Mouse (Mus musculus): ENCODE results near the gene 1110004F10Rik. TPM values are rescaled to one million over a fixed set of nuclear protein-coding genes. Genes with fewer than 3 reads are reported as not detected.

1110004F10Rik gene
- polyA plus RNA-seq, 2 experiments, result 56.8 to 116 TPM

GRCm38 (mm10) chr7:116121202-116121601 is 82.0 kb downstream of the 1110004F10Rik start:
- WGBS (ENCODE audit: insufficient replicate concordance), result 70% methylated on average over 11 of the region's 11 CpGs
- Histone ChIP-seq H3K9me3 (ENCODE audit: control insufficient read depth, low read length) (no peaks in the 10 kb centered on the region), H3K9ac (replicated peaks) (no peak overlapping the region), H3K4me2 (ENCODE audit: low read depth) (no peak overlapping the region), H3K4me3 (ENCODE audit: insufficient read depth in 1 of 2, low read depth in 2 of 2, low read length in 2 of 2) (no peak overlapping the region), H3K27ac (no peak overlapping the region), H3K4me1 (replicated peaks; ENCODE audit: control insufficient read depth in 2 of 2, insufficient read depth in 2 of 2, low read length in 1 of 2) (no peaks in the 10 kb centered on the region; a peak in 1 of 4 replicates), H3K36me3 (replicated peaks; ENCODE audit: control insufficient read depth, insufficient read depth, low read depth) (no peaks in the 10 kb centered on the region), H3K27me3 (ENCODE audit: control insufficient read depth, insufficient read depth, low read length) (no peaks in the 10 kb centered on the region)
- no peak for TF ChIP-seq EP300 (IDR thresholded peaks at IDR 0.05; ENCODE audit: low read depth)
- no peak for TF ChIP-seq CTCF (IDR thresholded peaks at IDR 0.05; ENCODE audit: low read depth)
- DNase-seq (ENCODE audit: low read depth in 3 of 3, low spot score in 3 of 3) (no peak), ATAC-seq (ENCODE audit: insufficient read depth) (no peak)

- Histone ChIP-seq H3K9me3 (ENCODE audit: control insufficient read depth, low read length) (no peaks in the 10 kb centered on the region), H3K9ac (replicated peaks) (no peak overlapping the region), H3K4me2 (ENCODE audit: low read depth) (no peak overlapping the region), H3K4me3 (ENCODE audit: insufficient read depth in 1 of 2, low read depth in 2 of 2, low read length in 2 of 2) (no peak overlapping the region), H3K36me3 (replicated peaks; ENCODE audit: control insufficient read depth, insufficient read depth, low read depth) (no peaks in the 10 kb centered on the region), H3K4me1 (replicated peaks; ENCODE audit: control insufficient read depth in 2 of 2, insufficient read depth in 2 of 2, low read length in 1 of 2) (no peaks in the 10 kb centered on the region; a peak in 1 of 4 replicates), H3K27ac (no peak overlapping the region), H3K27me3 (ENCODE audit: control insufficient read depth, insufficient read depth, low read length) (no peaks in the 10 kb centered on the region)
- ATAC-seq (ENCODE audit: insufficient read depth) (no peak), DNase-seq (ENCODE audit: low read depth in 3 of 3, low spot score in 3 of 3) (no peak)
- TF ChIP-seq EP300 (IDR thresholded peaks at IDR 0.05; ENCODE audit: low read depth) (no peak), CTCF (IDR thresholded peaks at IDR 0.05; ENCODE audit: low read depth) (no peak)
- 70% methylated on average over 13 of the region's 13 CpGs for WGBS (ENCODE audit: insufficient replicate concordance)
Measured at GRCm38 (mm10) chr7:116122981-116123596, 83.9 kb downstream of the 1110004F10Rik start.

GRCm38 (mm10) chr7:116123597-116123985 is 84.4 kb downstream of the 1110004F10Rik start:
- Histone ChIP-seq H3K4me1 (replicated peaks; ENCODE audit: control insufficient read depth in 2 of 2, insufficient read depth in 2 of 2, low read length in 1 of 2) (no peaks in the 10 kb centered on the region; a peak in 1 of 4 replicates), H3K4me2 (ENCODE audit: low read depth) (no peak overlapping the region), H3K9me3 (ENCODE audit: control insufficient read depth, low read length) (no peaks in the 10 kb centered on the region), H3K27ac (no peak overlapping the region), H3K27me3 (ENCODE audit: control insufficient read depth, insufficient read depth, low read length) (no peaks in the 10 kb centered on the region), H3K9ac (replicated peaks) (no peak overlapping the region), H3K36me3 (replicated peaks; ENCODE audit: control insufficient read depth, insufficient read depth, low read depth) (no peaks in the 10 kb centered on the region), H3K4me3 (ENCODE audit: insufficient read depth in 1 of 2, low read depth in 2 of 2, low read length in 2 of 2) (no peak overlapping the region)
- DNase-seq (ENCODE audit: low read depth in 3 of 3, low spot score in 3 of 3) (no peak), ATAC-seq (ENCODE audit: insufficient read depth) (no peak)
- TF ChIP-seq EP300 (IDR thresholded peaks at IDR 0.05; ENCODE audit: low read depth) (no peak), CTCF (IDR thresholded peaks at IDR 0.05; ENCODE audit: low read depth) (no peak)
- WGBS (ENCODE audit: insufficient replicate concordance), result 70% methylated on average over 2 of the region's 2 CpGs

GRCm38 (mm10) chr7:116124057-116124456 is 84.9 kb downstream of the 1110004F10Rik start:
- H3K9ac ChIP-seq (replicated peaks), result no peak overlapping the region
- no peaks in the 10 kb centered on the region for H3K9me3 ChIP-seq (ENCODE audit: control insufficient read depth, low read length)
- H3K27me3 ChIP-seq (ENCODE audit: control insufficient read depth, insufficient read depth, low read length), result no peaks in the 10 kb centered on the region
- H3K4me2 ChIP-seq (ENCODE audit: low read depth), result no peak overlapping the region
- H3K4me3 ChIP-seq (ENCODE audit: insufficient read depth in 1 of 2, low read depth in 2 of 2, low read length in 2 of 2), result no peak overlapping the region
- no peak overlapping the region for H3K27ac ChIP-seq
- WGBS (ENCODE audit: insufficient replicate concordance), result 79% methylated on average over 12 of the region's 12 CpGs
- ATAC-seq (ENCODE audit: insufficient read depth) (no peak), DNase-seq (ENCODE audit: low read depth in 3 of 3, low spot score in 3 of 3) (no peak)
- H3K36me3 ChIP-seq (replicated peaks; ENCODE audit: control insufficient read depth, insufficient read depth, low read depth), result no peaks in the 10 kb centered on the region
- no peaks in the 10 kb centered on the region; a peak in 1 of 4 replicates for H3K4me1 ChIP-seq (replicated peaks; ENCODE audit: control insufficient read depth in 2 of 2, insufficient read depth in 2 of 2, low read length in 1 of 2)
- TF ChIP-seq CTCF (IDR thresholded peaks at IDR 0.05; ENCODE audit: low read depth), result no peak
- no peak for TF ChIP-seq EP300 (IDR thresholded peaks at IDR 0.05; ENCODE audit: low read depth)

- ATAC-seq (ENCODE audit: insufficient read depth) (no peak), DNase-seq (ENCODE audit: low read depth in 3 of 3, low spot score in 3 of 3) (no peak)
- H3K36me3 ChIP-seq (replicated peaks; ENCODE audit: control insufficient read depth, insufficient read depth, low read depth), result no peaks in the 10 kb centered on the region
- no peaks in the 10 kb centered on the region; a peak in 1 of 4 replicates for H3K4me1 ChIP-seq (replicated peaks; ENCODE audit: control insufficient read depth in 2 of 2, insufficient read depth in 2 of 2, low read length in 1 of 2)
- H3K27me3 ChIP-seq (ENCODE audit: control insufficient read depth, insufficient read depth, low read length), result no peaks in the 10 kb centered on the region
- H3K27ac ChIP-seq, result no peak overlapping the region
- 65% methylated on average over 7 of the region's 7 CpGs for WGBS (ENCODE audit: insufficient replicate concordance)
- no peaks in the 10 kb centered on the region for H3K9me3 ChIP-seq (ENCODE audit: control insufficient read depth, low read length)
- no peak overlapping the region for H3K9ac ChIP-seq (replicated peaks)
- TF ChIP-seq EP300 (IDR thresholded peaks at IDR 0.05; ENCODE audit: low read depth) (no peak), CTCF (IDR thresholded peaks at IDR 0.05; ENCODE audit: low read depth) (no peak)
- no peak overlapping the region for H3K4me3 ChIP-seq (ENCODE audit: insufficient read depth in 1 of 2, low read depth in 2 of 2, low read length in 2 of 2)
- H3K4me2 ChIP-seq (ENCODE audit: low read depth), result no peak overlapping the region
Measured at GRCm38 (mm10) chr7:116125671-116126070, 86.5 kb downstream of the 1110004F10Rik start.
